Mouse (Mus musculus): ENCODE data around the gene Tjp3. TPM values are rescaled to one million over a fixed set of nuclear protein-coding genes. Genes with fewer than 3 reads are reported as not detected.

Gene Tjp3
- polyA plus RNA-seq, 1 experiment from 2014 or later = 4.8 TPM

- H3K9me3 ChIP-seq (replicated peaks; ENCODE audit: control insufficient read depth, low read length) = no peaks in the 10 kb centered on the region
- peaks cover 4% of the 10 kb centered on the region; the same call in 1 of the 2 replicates for H3K36me3 ChIP-seq (ENCODE audit: control insufficient read depth, insufficient read depth, low read length)
- peak overlapping the region; percentile 56 for H3K4me3 ChIP-seq (ENCODE audit: low read depth, low read length)
- H3K9ac ChIP-seq (ENCODE audit: low read length) = peak overlapping the region; percentile 85
- peaks cover 16% of the 10 kb centered on the region for H3K4me1 ChIP-seq (ENCODE audit: control insufficient read depth, insufficient read depth, low read length)
- ATAC-seq (no peak), DNase-seq (ENCODE audit: low spot score) (no peak)
- peak overlapping the region; percentile 99 for H3K4me2 ChIP-seq (ENCODE audit: low read length)
- WGBS = 61% methylated on average over 8 of the region's 8 CpGs
- H3K27me3 ChIP-seq (replicated peaks; ENCODE audit: control insufficient read depth, insufficient read depth, low read length) = no peaks in the 10 kb centered on the region
- no peak overlapping the region for H3K27ac ChIP-seq (ENCODE audit: low read depth, low read length)
Observed at GRCm38 (mm10) chr10:81294442-81294841, 3.1 kb upstream of the Tjp3 start.

DNA sequence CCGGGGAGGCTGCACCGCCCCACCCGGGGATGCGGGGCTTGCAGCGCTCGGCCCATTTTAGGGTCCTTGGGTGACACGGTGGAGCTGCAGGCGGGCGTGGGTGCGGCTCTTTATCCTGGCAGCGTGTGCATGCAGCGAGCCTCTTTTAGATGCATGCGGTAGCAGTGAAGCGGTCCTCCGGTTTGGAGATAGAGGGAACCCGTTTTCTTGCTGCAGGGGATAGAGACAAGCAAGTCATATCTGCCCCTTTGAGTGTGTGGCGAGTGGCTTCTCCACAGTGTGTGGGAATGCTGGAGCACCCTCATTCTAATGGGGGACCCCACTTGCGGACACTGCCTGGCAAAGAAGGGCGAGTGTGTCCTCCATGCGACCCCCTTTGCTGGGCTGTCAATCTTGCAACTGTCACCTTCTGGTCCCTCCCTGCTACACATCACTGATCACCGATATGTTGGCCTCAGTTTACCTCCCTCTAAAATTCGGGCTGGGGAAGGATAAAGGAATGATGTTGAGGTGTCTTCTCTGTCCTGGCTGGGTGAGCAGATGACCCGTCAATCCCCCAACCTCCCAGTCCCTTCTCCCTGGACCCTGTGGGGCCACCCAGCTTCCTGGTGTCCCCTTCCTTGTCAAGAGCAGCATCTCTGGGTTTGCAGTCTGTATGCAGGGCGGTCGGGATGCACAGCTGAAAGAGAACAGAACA is 2.1 kb upstream of the Tjp3 start:
- Histone ChIP-seq H3K27me3 (replicated peaks; ENCODE audit: control insufficient read depth, insufficient read depth, low read length) (no peaks in the 10 kb centered on the region), H3K9me3 (replicated peaks; ENCODE audit: control insufficient read depth, low read length) (no peaks in the 10 kb centered on the region), H3K27ac (ENCODE audit: low read depth, low read length) (peak overlapping the region; percentile 88), H3K36me3 (ENCODE audit: control insufficient read depth, insufficient read depth, low read length) (peaks cover 4% of the 10 kb centered on the region; the same call in 1 of the 2 replicates), H3K4me3 (ENCODE audit: low read depth, low read length) (peak overlapping the region; percentile 56), H3K4me2 (ENCODE audit: low read length) (peak overlapping the region; percentile 99), H3K9ac (ENCODE audit: low read length) (peak overlapping the region; percentile 85), H3K4me1 (ENCODE audit: control insufficient read depth, insufficient read depth, low read length) (peaks cover 16% of the 10 kb centered on the region)
- no peak for DNase-seq (ENCODE audit: low spot score)
- ATAC-seq = no peak; the same call in 1 of the 2 replicates
- 3% methylated on average over 25 of the region's 25 CpGs for WGBS

- H3K36me3 ChIP-seq (ENCODE audit: control insufficient read depth, insufficient read depth, low read length) = peaks cover 4% of the 10 kb centered on the region; the same call in 1 of the 2 replicates
- 1% methylated on average over 76 of the region's 80 CpGs for WGBS
- ATAC-seq (peak; percentile 96), DNase-seq (ENCODE audit: low spot score) (peak; percentile 99)
- H3K9ac ChIP-seq (ENCODE audit: low read length) = peak within 1 kb of the TSS; percentile 85
- peak within 1 kb of the TSS; percentile 88 for H3K27ac ChIP-seq (ENCODE audit: low read depth, low read length)
- no peaks in the 10 kb centered on the region for H3K9me3 ChIP-seq (replicated peaks; ENCODE audit: control insufficient read depth, low read length)
- H3K27me3 ChIP-seq (replicated peaks; ENCODE audit: control insufficient read depth, insufficient read depth, low read length) = no peaks in the 10 kb centered on the region
- H3K4me3 ChIP-seq (ENCODE audit: low read depth, low read length) = peak within 1 kb of the TSS; percentile 56
- peaks cover 16% of the 10 kb centered on the region for H3K4me1 ChIP-seq (ENCODE audit: control insufficient read depth, insufficient read depth, low read length)
- peak within 1 kb of the TSS; percentile 99 for H3K4me2 ChIP-seq (ENCODE audit: low read length)
Observed at GRCm38 (mm10) chr10:81292554-81293333, 1.4 kb upstream of the Tjp3 start, which contains the start of gene Pip5k1c. Gene Pip5k1c, plus strand, starts transcription at chr10:81292963.

DNA sequence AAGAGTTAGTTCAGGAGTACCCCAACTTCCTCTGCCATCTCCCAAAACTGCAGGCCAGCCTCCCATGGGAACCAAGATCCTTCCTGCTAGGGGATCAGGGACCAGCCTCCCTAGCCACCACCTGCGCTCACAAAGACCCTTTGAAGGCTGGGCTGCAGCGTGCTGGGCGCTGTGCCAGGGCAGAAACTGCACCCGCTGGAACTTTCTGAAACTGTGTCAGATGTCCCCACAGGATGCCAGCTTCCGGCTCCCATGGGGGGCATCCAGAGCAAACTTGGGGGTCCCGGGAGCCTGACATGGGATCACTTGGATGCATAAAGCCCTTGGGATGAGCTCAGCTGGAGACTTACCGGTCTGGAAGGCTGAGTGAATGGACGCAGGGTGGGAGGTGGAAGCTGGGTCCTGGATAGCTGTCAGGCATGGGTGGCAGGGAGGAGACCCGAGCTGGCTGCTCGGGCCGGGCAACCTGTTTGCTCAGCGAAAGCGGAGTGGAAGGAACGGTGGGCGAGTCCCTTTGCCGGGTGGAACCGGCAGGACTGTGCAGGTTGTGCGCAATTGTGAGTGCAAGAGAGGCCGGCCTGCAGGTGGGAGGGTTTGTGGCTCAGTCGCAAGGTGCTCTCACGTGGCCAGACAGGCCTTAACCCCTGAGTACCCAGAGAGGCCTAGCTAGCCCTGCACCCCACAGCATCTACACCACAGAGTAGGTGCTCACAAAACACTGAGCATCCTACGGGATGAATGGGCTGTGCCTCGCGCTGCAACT is 502 bp downstream of the Tjp3 start:
- 0 out of 2 replicates have a peak overlapping the region, but pooled peaks have one; percentile 5 for H3K27ac ChIP-seq (ENCODE audit: low read depth, low read length)
- H3K9me3 ChIP-seq (replicated peaks; ENCODE audit: control insufficient read depth, low read length) = no peaks in the 10 kb centered on the region
- DNase-seq (ENCODE audit: low spot score) (peak; percentile 34), ATAC-seq (no peak)
- 11% methylated on average over 24 of the region's 24 CpGs for WGBS
- peak overlapping the region; percentile 25; the same call in 1 of the 2 replicates for H3K9ac ChIP-seq (ENCODE audit: low read length)
- H3K27me3 ChIP-seq (replicated peaks; ENCODE audit: control insufficient read depth, insufficient read depth, low read length) = no peaks in the 10 kb centered on the region
- no peak overlapping the region for H3K4me2 ChIP-seq (ENCODE audit: low read length)
- H3K4me3 ChIP-seq (ENCODE audit: low read depth, low read length) = no peak overlapping the region
- H3K36me3 ChIP-seq (ENCODE audit: control insufficient read depth, insufficient read depth, low read length) = peaks cover 4% of the 10 kb centered on the region; the same call in 1 of the 2 replicates
- H3K4me1 ChIP-seq (ENCODE audit: control insufficient read depth, insufficient read depth, low read length) = peaks cover 16% of the 10 kb centered on the region

- WGBS = 65% methylated on average over 14 of the region's 14 CpGs
- H3K4me3 ChIP-seq (ENCODE audit: low read depth, low read length) = no peak overlapping the region
- H3K36me3 ChIP-seq (ENCODE audit: control insufficient read depth, insufficient read depth, low read length) = no peaks in the 10 kb centered on the region
- H3K9me3 ChIP-seq (replicated peaks; ENCODE audit: control insufficient read depth, low read length) = no peaks in the 10 kb centered on the region
- no peak overlapping the region for H3K27ac ChIP-seq (ENCODE audit: low read depth, low read length)
- H3K4me1 ChIP-seq (ENCODE audit: control insufficient read depth, insufficient read depth, low read length) = peaks cover 15% of the 10 kb centered on the region
- H3K4me2 ChIP-seq (ENCODE audit: low read length) = no peak overlapping the region
- no peak overlapping the region for H3K9ac ChIP-seq (ENCODE audit: low read length)
- H3K27me3 ChIP-seq (replicated peaks; ENCODE audit: control insufficient read depth, insufficient read depth, low read length) = peaks cover 2% of the 10 kb centered on the region; the same call in 1 of the 2 replicates
- no peak for DNase-seq (ENCODE audit: low spot score)
- no peak for ATAC-seq
Observed at GRCm38 (mm10) chr10:81289811-81290210, 1.6 kb downstream of the Tjp3 start.

DNA sequence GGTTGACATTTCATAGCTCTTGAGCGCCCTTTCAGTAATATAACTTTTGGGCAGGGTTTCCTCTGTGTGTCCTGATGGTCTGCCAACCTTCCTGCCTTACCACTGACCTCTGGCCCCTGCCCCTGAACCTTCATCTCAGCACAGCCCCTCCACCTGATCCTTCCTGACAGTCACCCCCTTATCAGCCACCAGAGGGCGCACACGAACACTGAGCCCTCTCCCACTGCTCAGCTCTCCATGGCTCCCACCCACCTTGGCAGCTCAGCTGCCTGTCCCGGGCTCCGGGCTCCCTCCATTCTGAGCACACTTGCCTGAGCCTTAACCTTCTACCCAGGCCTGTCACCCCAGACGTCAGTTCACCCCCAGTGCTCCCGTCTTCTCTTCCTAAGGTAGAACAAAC is 2.1 kb downstream of the Tjp3 start:
- 2% methylated on average over 7 of the region's 7 CpGs for WGBS
- Histone ChIP-seq H3K4me2 (ENCODE audit: low read length) (no peak overlapping the region), H3K4me3 (ENCODE audit: low read depth, low read length) (no peak overlapping the region), H3K4me1 (ENCODE audit: control insufficient read depth, insufficient read depth, low read length) (peaks cover 9% of the 10 kb centered on the region), H3K27ac (ENCODE audit: low read depth, low read length) (no peak overlapping the region), H3K27me3 (replicated peaks; ENCODE audit: control insufficient read depth, insufficient read depth, low read length) (peaks cover 3% of the 10 kb centered on the region; the same call in 1 of the 2 replicates), H3K9ac (ENCODE audit: low read length) (no peak overlapping the region), H3K9me3 (replicated peaks; ENCODE audit: control insufficient read depth, low read length) (no peaks in the 10 kb centered on the region), H3K36me3 (ENCODE audit: control insufficient read depth, insufficient read depth, low read length) (no peaks in the 10 kb centered on the region)
- DNase-seq (ENCODE audit: low spot score) = peak; percentile 81
- no peak for ATAC-seq

- WGBS = 34% methylated on average over 6 of the region's 6 CpGs
- Histone ChIP-seq H3K27me3 (replicated peaks; ENCODE audit: control insufficient read depth, insufficient read depth, low read length) (peaks cover 4% of the 10 kb centered on the region; the same call in 1 of the 2 replicates), H3K4me1 (ENCODE audit: control insufficient read depth, insufficient read depth, low read length) (peaks cover 3% of the 10 kb centered on the region; the same call in 1 of the 2 replicates), H3K27ac (ENCODE audit: low read depth, low read length) (no peak overlapping the region), H3K9ac (ENCODE audit: low read length) (no peak overlapping the region), H3K36me3 (ENCODE audit: control insufficient read depth, insufficient read depth, low read length) (no peaks in the 10 kb centered on the region), H3K4me2 (ENCODE audit: low read length) (no peak overlapping the region), H3K4me3 (ENCODE audit: low read depth, low read length) (no peak overlapping the region), H3K9me3 (replicated peaks; ENCODE audit: control insufficient read depth, low read length) (no peaks in the 10 kb centered on the region)
- DNase-seq (ENCODE audit: low spot score) (no peak), ATAC-seq (no peak)
Observed at GRCm38 (mm10) chr10:81288601-81289000, 2.8 kb downstream of the Tjp3 start.

DNA sequence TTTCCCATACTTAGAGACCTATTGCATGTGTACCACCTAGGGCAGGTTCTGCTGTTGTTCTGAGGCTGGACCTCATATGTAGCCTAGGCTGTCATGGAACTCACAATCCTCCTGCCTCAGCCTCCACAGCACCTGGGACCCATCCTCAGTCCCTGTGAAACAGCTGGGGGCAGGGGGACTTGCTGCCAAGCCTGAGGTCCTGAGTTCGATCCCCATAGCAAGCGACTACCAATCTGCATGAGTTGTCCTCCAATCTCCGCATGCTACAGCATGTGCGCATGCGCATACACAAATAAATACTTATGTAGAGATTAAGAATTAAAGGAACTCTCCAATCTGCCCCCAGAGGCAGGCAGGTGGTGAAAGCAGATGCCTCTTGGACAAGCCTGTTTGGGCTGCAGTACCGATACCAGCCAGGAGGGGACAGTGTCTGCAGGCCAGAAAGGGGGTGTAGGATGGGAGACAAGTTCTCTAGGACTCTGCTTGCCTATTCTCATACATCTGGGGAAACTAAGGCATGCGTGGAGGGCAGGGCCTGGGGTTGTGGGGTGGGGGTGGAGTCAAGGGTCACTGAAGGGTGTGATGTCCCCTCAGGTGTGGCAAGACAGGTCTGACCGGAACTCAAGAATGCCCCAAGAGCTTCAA is 3.7 kb downstream of the Tjp3 start:
- Histone ChIP-seq H3K4me2 (ENCODE audit: low read length) (no peak overlapping the region), H3K27ac (ENCODE audit: low read depth, low read length) (no peak overlapping the region), H3K4me3 (ENCODE audit: low read depth, low read length) (no peak overlapping the region), H3K36me3 (ENCODE audit: control insufficient read depth, insufficient read depth, low read length) (no peaks in the 10 kb centered on the region), H3K9me3 (replicated peaks; ENCODE audit: control insufficient read depth, low read length) (no peaks in the 10 kb centered on the region), H3K4me1 (ENCODE audit: control insufficient read depth, insufficient read depth, low read length) (peaks cover 3% of the 10 kb centered on the region; the same call in 1 of the 2 replicates), H3K27me3 (replicated peaks; ENCODE audit: control insufficient read depth, insufficient read depth, low read length) (peaks cover 7% of the 10 kb centered on the region; the same call in 1 of the 2 replicates), H3K9ac (ENCODE audit: low read length) (no peak overlapping the region)
- ATAC-seq (no peak), DNase-seq (ENCODE audit: low spot score) (no peak)
- 65% methylated on average over 8 of the region's 8 CpGs for WGBS

Measured in forebrain, embryonic 14.5 days (tissue).